Mouse (Mus musculus): ENCODE data around the gene Parp2.
"Not testable (repeated sequence)": the region's sequence is repeated elsewhere in the genome, so short reads cannot be mapped to it uniquely, and the experiment has no call there.

The Parp2 gene

GRCm38 (mm10) chr14:50807487-50808072 is at the start of gene Parp2, which contains the start of gene Ccnb1ip1:
Gene Parp2, plus strand, starts transcription at chr14:50807841.
Gene Ccnb1ip1, minus strand, starts transcription at chr14:50807732.
- peak; percentile 99 for DNase-seq (ENCODE audit: low read depth, low spot score)

DNA sequence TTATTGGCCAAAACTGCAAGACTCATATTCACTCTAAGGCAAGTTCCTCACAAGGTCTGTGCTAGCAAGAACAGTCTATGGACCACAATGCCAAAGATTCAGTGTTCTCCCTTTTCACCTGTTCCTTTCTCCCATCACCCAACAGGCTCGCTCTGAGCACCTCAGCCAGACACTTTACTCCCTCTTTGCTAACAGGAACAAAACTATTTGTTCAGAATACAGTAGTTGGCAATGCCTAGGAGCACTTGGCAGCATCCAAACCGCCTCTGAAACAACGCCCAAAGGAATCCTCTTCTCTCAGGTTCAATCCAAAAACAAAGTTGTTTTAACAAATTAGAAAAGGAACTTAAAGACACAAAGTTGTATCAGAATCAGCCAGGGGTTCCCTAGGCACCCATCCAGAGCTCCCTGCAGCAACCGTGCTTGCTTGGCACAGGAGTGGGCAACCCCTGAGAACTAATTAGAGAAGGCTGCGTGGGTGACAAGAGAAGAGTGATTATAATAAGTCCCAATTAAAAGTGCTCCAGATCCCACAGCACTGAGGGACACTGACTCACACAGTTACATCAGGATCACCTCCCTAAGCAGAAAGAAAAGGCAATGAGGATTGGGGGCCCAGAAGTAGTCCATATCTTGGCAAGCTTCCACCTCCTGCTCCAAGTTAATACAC is 49.1 kb upstream of the Parp2 start:
- no peak for DNase-seq (ENCODE audit: low read depth, low spot score)

- no peak for DNase-seq (ENCODE audit: low read depth, low spot score)
Measured at GRCm38 (mm10) chr14:50765736-50766135, 41.9 kb upstream of the Parp2 start.

- DNase-seq (ENCODE audit: low read depth, low spot score): no peak
Measured at GRCm38 (mm10) chr14:50771342-50771741, 36.3 kb upstream of the Parp2 start.

DNA sequence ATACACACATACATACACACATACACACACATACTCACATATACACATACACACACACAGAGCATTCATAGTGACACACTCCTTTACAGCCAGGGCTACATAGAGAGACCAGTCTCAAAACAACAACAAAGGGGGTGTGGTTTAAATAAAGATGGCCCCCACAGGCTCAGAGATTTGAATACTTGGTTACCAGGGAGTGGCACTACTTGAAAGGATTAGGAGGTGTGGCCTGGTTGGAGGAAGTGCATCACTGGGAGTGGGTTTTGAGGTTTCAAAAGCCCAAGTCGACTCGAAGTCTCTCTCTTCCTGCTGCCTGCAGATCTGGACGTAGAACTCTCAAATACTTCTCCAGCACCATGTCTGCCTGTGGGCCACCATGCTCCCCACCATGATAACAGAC is 25.5 kb upstream of the Parp2 start:
- no peak for DNase-seq (ENCODE audit: low read depth, low spot score)

- DNase-seq (ENCODE audit: low read depth, low spot score): peak; percentile 16
Measured at GRCm38 (mm10) chr14:50784391-50785250, 23.0 kb upstream of the Parp2 start.

GRCm38 (mm10) chr14:50785251-50785637 is 22.4 kb upstream of the Parp2 start, which contains the start of gene Ttc5:
Gene Ttc5, minus strand, starts transcription at chr14:50785519.
- peak; percentile 84 for DNase-seq (ENCODE audit: low read depth, low spot score)

DNA sequence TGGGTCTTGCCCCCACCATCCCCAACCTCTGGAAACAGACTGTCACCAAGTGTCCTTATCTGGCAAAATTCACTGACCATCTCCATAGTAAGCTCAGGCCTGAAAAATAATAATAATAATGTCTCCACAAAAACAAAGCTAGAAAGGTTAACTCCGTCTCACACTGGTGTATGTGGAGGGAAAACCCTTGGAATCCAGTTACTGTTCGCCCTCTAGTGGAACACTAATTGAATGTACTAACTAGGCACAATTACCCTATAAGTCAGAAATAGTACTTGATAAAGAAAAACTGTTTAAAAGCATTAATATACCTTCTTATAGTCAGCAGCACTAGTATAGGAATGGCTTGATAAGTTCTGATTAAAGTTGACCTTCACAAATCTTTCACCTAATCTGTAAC is 19.5 kb upstream of the Parp2 start:
- no peak for DNase-seq (ENCODE audit: low read depth, low spot score)

DNA sequence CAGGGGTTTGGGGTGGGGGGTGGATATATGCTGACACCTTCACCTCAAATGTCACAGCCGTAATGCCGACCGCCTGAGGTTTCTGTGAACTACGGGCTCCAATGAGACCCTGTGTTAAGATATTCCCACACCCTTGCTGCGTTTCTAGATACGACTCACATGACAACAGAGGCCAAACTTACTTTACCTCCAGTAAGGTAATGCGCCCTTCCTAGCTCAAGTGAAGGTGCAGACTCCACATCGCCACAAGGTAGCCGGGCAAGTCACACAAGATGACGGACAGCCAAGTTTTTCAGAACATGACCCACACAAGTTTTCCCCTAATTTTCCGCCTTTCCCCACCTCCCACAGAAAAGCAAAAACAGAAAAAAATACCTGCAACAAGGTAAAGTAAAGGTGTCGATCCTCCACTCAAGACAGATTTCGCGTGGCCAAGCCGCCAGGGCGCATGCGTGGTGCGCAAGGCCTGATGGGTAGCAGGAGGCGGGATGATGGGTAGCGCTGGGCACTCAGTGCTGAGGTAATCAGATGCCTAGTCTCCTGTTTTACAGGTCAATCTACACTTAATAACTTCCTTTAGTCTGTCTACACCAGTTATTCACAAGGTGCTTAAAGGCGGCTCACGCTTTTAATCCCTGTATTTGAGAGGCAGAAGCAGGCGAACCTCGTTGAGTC is 12.2 kb upstream of the Parp2 start:
- DNase-seq (ENCODE audit: low read depth, low spot score): no peak

GRCm38 (mm10) chr14:50795965-50796364 is 11.7 kb upstream of the Parp2 start:
- DNase-seq (ENCODE audit: low read depth, low spot score): no peak

DNA sequence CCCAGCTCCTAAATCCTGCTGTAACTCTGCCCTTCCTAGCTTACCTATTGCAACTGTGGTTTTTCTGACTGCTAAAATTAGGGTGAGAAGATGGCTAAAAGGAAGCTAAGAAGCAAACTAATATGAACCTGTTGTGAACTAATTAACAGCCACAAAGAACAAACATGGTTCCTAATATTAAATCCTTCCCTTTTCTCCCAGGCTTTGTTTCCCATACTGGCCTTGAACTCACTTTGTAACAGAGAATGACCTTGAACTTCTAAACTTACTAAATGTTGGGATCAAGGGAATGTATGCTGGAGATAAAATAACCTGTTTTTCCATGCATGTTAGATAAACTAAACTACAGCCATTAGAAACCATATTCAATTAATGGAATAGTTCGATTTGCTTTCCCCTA is 11.2 kb upstream of the Parp2 start:
- DNase-seq (ENCODE audit: low read depth, low spot score): no peak

DNA sequence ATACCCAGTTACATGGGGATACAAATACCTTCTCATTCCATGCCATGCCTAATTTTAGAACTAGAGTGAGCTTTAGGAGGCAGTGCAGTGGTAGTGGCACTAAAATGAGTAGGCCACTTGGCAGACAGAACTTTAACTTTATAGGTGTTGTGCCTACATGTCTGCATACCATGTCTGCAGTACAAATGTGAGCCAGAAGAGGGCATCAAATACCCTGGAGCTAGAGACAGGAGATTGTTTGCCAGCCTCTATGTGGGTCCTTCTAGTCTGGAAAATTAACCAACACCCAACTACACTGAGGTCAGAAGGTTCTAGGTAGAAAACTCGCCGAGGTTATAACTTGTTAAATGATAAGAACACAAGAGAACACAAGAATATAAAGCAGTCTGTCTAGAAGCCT is 9.1 kb upstream of the Parp2 start:
- peak; percentile 28 for DNase-seq (ENCODE audit: low read depth, low spot score)

GRCm38 (mm10) chr14:50799502-50800259 is 8.0 kb upstream of the Parp2 start:
- peak; percentile 50 for DNase-seq (ENCODE audit: low read depth, low spot score)

- no peak for DNase-seq (ENCODE audit: low read depth, low spot score)
Measured at GRCm38 (mm10) chr14:50802441-50802840, 5.2 kb upstream of the Parp2 start.

DNA sequence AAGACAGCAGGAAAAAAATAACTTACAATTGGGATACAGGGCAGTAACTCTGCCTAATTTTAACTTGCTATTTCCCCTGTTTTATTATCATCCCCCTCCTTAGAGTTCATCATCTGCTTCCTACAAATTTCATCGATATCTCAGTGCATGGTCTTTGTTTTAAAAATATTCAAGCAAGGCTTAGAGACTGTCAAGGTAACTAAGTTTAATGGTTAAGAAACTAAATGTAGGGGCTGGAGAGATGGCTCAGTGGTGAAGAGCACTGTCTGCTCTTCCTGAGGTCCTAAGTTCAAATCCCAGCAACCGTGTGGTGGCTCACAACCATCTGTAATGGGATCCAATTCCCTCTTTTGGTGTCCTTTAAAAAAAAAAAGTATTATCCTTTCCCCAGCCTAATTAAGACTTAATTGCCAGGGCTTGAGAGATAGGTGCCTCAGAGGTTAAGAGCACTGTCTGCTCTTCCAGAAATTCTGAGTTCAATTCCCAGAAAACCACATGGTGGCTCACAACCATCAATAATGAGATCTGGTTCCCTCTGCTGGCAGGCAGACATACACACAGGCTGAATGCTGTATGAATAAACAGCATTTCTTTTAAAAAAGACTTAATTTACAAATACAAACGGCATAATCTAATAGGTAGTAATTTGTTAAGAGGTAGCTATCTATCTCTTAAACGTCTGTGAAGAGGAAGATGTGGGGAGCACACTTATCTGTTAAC is 4.6 kb upstream of the Parp2 start:
- peak; percentile 16 for DNase-seq (ENCODE audit: low read depth, low spot score)

GRCm38 (mm10) chr14:50804683-50805082 is 3.0 kb upstream of the Parp2 start:
- DNase-seq (ENCODE audit: low read depth, low spot score): no peak

GRCm38 (mm10) chr14:50806469-50806868 is 1.2 kb upstream of the Parp2 start:
- not testable (repeated sequence) for DNase-seq (ENCODE audit: low read depth, low spot score)

DNA sequence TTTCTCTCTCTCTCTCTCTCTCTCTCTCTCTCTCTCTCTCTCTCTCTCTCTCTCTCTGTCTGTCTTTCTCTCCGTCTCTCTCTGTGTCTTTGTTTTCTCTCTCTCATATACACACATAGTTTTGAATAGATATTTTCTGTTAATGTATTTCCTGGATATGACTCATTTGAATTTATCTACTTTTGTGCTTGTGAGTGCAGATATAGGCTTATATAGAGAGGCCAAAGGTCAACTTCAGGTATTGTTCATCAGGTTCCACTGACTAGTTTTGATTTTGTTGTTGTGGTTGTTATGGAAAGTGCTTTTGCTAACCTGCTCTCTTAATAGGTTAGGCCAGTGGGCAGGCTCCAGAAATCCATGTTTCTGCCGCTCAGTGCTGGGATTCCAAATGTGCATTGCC is 5.4 kb downstream of the Parp2 start:
- DNase-seq (ENCODE audit: low read depth, low spot score): no peak

DNA sequence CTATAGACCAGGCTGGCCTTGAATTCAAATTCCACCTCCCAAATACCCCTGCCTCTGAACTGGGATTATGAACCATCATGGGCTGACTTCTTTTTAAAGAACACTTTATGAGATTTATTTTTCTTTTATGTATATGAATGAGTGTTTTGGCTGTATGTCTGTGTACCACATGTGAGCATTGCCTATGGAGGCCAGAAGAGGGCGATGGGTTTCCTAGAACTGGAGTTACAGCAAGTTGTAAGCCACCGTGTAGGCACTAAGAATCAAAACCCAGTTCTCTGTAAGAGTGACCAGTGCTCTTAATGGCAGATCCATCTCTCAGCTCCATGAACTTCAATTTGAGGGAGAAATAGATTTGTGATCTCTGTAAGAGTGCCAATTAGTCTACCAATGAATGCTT is 15.6 kb downstream of the Parp2 start:
- no peak for DNase-seq (ENCODE audit: low read depth, low spot score)

GRCm38 (mm10) chr14:50824219-50824618 is 16.6 kb downstream of the Parp2 start:
- DNase-seq (ENCODE audit: low read depth, low spot score): no peak

- DNase-seq (ENCODE audit: low read depth, low spot score): no peak
Measured at GRCm38 (mm10) chr14:50826579-50826978, 18.9 kb downstream of the Parp2 start.
